Mouse (Mus musculus) CH12.LX (cell line): ENCODE data around the gene Knl1. TPM values are rescaled to one million over a fixed set of nuclear protein-coding genes. Genes with fewer than 3 reads are reported as not detected.

Source experiments
- DNase-seq: peaks from one replicate; pipeline ENCODE4 v3.0.0-alpha.2; 2013; ENCODE audit errors: extremely low read depth
- H3K27ac ChIP-seq: 2 replicates; pipeline ENCODE4 v1.5.1; 2012; ENCODE audit warnings: low read depth, mild to moderate bottlenecking, control low read depth, moderate library complexity; ENCODE audit not compliant: insufficient read depth
- H3K27me3 ChIP-seq: replicated peaks from 2 replicates; pipeline ENCODE3; 2012; ENCODE audit warnings: inconsistent platforms
- H3K36me3 ChIP-seq, 2 experiments: replicated peaks in 1 of 2; 2 replicates each; pipeline versions ENCODE3 to v1.6.1; 2012; ENCODE audit warnings: inconsistent platforms in 1 of 2, low read length in 1 of 2, mild to moderate bottlenecking in 1 of 2, mixed read lengths in 1 of 2, moderate library complexity in 1 of 2; ENCODE audit not compliant: control insufficient read depth in 1 of 2, insufficient read depth in 1 of 2
- H3K4me1 ChIP-seq, 2 experiments: 2 replicates each; pipeline ENCODE4 v1.6.1; 2012; ENCODE audit warnings: inconsistent platforms in 1 of 2, moderate library complexity in 1 of 2; ENCODE audit not compliant: insufficient read depth in 2 of 2, control insufficient read depth in 1 of 2
- H3K4me2 ChIP-seq: 2 replicates; pipeline ENCODE4 v1.6.1; 2012; ENCODE audit warnings: low read depth, mild to moderate bottlenecking, control low read depth; ENCODE audit not compliant: poor library complexity, insufficient read depth, severe bottlenecking
- H3K4me3 ChIP-seq, 3 experiments: fragments of 150-350 bp in 1 of 3; sonication (generic) in 1 of 3; replicated peaks in 1 of 3; 2 replicates each; pipeline versions ENCODE3 to v1.5.1; 2011 to 2012; ENCODE audit warnings: low read depth in 2 of 3, low read length in 2 of 3, mild to moderate bottlenecking in 2 of 3, moderate library complexity in 2 of 3, control low read depth in 1 of 3, improper control_type of control experiment in 1 of 3, inconsistent platforms in 1 of 3, mixed read lengths in 1 of 3; ENCODE audit not compliant: poor library complexity in 1 of 3
- H3K79me2 ChIP-seq: replicated peaks from 2 replicates; pipeline ENCODE4 v1.6.1; 2012; ENCODE audit warnings: mild to moderate bottlenecking, moderate library complexity; ENCODE audit not compliant: control insufficient read depth, poor library complexity, insufficient read depth, severe bottlenecking; ENCODE audit errors: extremely low read depth
- H3K9ac ChIP-seq: 2 replicates; pipeline ENCODE4 v1.6.1; 2012; ENCODE audit warnings: low read depth, mild to moderate bottlenecking, control low read depth, moderate library complexity; ENCODE audit not compliant: insufficient read depth
- H3K9me3 ChIP-seq: replicated peaks from 2 replicates; pipeline ENCODE3; 2012; ENCODE audit warnings: low read length, inconsistent platforms, mixed read lengths
- CHD1 ChIP-seq: IDR thresholded peaks from 2 replicates; pipeline ENCODE4 v1.6.1; 2012; ENCODE audit warnings: low read depth, low read length, improper control_type of control experiment, inconsistent platforms
- CTCF ChIP-seq, 2 experiments: IDR thresholded peaks in 1 of 2; conservative IDR thresholded peaks in 1 of 2; 2 replicates each; pipeline ENCODE4 v1.5.1; 2011 to 2012; ENCODE audit warnings: low read depth in 2 of 2, low read length in 2 of 2, improper control_type of control experiment in 1 of 2, inconsistent platforms in 1 of 2, mild to moderate bottlenecking in 1 of 2, moderate library complexity in 1 of 2
- E2F4 ChIP-seq: IDR thresholded peaks from 2 replicates; pipeline ENCODE4 v1.6.1; 2011; ENCODE audit warnings: low read depth, low read length, improper control_type of control experiment; ENCODE audit not compliant: insufficient replicate concordance
- EP300 ChIP-seq: IDR thresholded peaks from 2 replicates; pipeline ENCODE4 v1.6.1; 2011; ENCODE audit warnings: low read length, improper control_type of control experiment
- GABPA ChIP-seq: IDR thresholded peaks from 2 replicates; pipeline ENCODE4 v1.6.1; 2012; ENCODE audit warnings: low read depth, low read length, improper control_type of control experiment, inconsistent platforms; ENCODE audit not compliant: insufficient replicate concordance
- IRF4 ChIP-seq: IDR thresholded peaks from 2 replicates; pipeline ENCODE4 v1.6.1; 2014; ENCODE audit warnings: low read depth, mild to moderate bottlenecking, inconsistent platforms, low read length, improper control_type of control experiment
- JUND ChIP-seq: conservative IDR thresholded peaks from 2 replicates; pipeline ENCODE4 v1.6.1; 2011; ENCODE audit warnings: low read depth, low read length, improper control_type of control experiment
- MAX ChIP-seq: IDR thresholded peaks from 2 replicates; pipeline ENCODE4 v1.6.1; 2011; ENCODE audit warnings: low read length, improper control_type of control experiment
- PAX5 ChIP-seq: IDR thresholded peaks from 2 replicates; pipeline ENCODE4 v1.6.1; 2012; ENCODE audit warnings: low read length, inconsistent platforms, mixed read lengths
- RAD21 ChIP-seq: IDR thresholded peaks from 2 replicates; pipeline ENCODE4 v1.6.1; 2011; ENCODE audit warnings: low read depth, mild to moderate bottlenecking, low read length, improper control_type of control experiment, moderate library complexity
- SIN3A ChIP-seq: IDR thresholded peaks from 2 replicates; pipeline ENCODE4 v1.6.1; 2012; ENCODE audit warnings: low read length, improper control_type of control experiment, inconsistent platforms
- UBTF ChIP-seq: IDR thresholded peaks from 2 replicates; pipeline ENCODE4 v1.6.1; 2012; ENCODE audit warnings: low read depth, mild to moderate bottlenecking, inconsistent platforms, low read length, improper control_type of control experiment, moderate library complexity
- USF1 ChIP-seq: IDR thresholded peaks from 2 replicates; pipeline ENCODE4 v1.6.1; 2014; ENCODE audit warnings: low read depth, mild to moderate bottlenecking, inconsistent platforms, low read length, improper control_type of control experiment
- USF2 ChIP-seq: conservative IDR thresholded peaks from 2 replicates; pipeline ENCODE4 v1.6.1; 2011; ENCODE audit warnings: low read depth, low read length, improper control_type of control experiment
- ZC3H11A ChIP-seq: IDR thresholded peaks from 2 replicates; pipeline ENCODE4 v1.6.1; 2012; ENCODE audit warnings: low read depth, mild to moderate bottlenecking, inconsistent platforms, low read length, improper control_type of control experiment
- ZKSCAN1 ChIP-seq: IDR thresholded peaks from 2 replicates; pipeline ENCODE4 v1.6.1; 2012; ENCODE audit warnings: low read depth, inconsistent platforms, low read length, improper control_type of control experiment, borderline replicate concordance
- dilution Hi-C: fragments of 300-500 bp; cut with MboI; formaldehyde crosslinking; loops from 2 replicates; pipeline ENCODE4 v1.14.3; 2020; ENCODE audit warnings: low sequenced_read_pairs; ENCODE audit not compliant: extremely low pct_unique_long_range_greater_than_20kb, extremely low pct_ligation_motif_present
- in situ Hi-C: fragments of 300-500 bp; cut with MboI; formaldehyde crosslinking; loops from 3 replicates; pipeline ENCODE4 v1.14.3; 2019; ENCODE audit warnings: low sequenced_read_pairs, low pct_ligation_motif_present, low pct_unique_long_range_greater_than_20kb, mixed read lengths
- polyA plus RNA-seq: library from polyadenylated mRNA; unstranded; fragments of >175 nt; gene quantifications from 2 replicates; pipeline ENCODE4 v1.2.1, GENCODE M21; 2012; ENCODE audit warnings: low read depth; ENCODE audit not compliant: insufficient read length
- total RNA-seq, 2 experiments: library from RNA; depleted of rRNA; stranded (reverse); fragments of 300-350 nt in 1 of 2; fragments of >200 nt in 1 of 2; gene quantifications; 2 replicates each; pipeline ENCODE4 v1.2.3; 2012 to 2014

Knl1 gene
- total and polyA plus RNA-seq, 3 experiments: 13.7 to 23.8 (median 19.9) TPM

DNA sequence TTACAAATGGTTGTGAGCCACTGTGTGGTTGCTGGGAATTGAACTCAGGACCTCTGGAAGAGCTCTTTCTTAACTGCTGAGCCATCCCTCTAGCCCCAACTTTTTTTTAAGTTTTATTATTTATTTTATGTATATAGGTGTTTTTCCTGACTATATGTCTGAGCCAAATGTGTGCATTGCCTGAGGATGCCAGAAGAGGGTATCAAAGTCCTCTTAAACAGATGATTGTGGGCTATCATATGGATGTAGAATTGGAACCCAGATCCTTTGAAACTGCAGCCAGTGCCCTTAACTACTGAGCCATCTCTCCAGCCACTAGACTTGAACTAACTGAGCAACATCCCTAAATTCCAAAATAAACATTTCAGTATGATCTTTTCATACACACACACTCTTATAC lies 54.6 kb downstream of the Knl1 start:
- Histone ChIP-seq H3K36me3 (peaks cover 26 to 61% of the 10 kb centered on the region in 2 experiments), H3K4me2 (no peak overlapping the region), H3K9me3 (no peaks in the 10 kb centered on the region), H3K9ac (no peak overlapping the region), H3K4me3 (no peak overlapping the region), H3K27ac (no peak overlapping the region), H3K27me3 (no peaks in the 10 kb centered on the region), H3K4me1 (no peaks in the 10 kb centered on the region), H3K79me2 (no peaks in the 10 kb centered on the region)
- TF ChIP-seq E2F4: no peak
- no peak for TF ChIP-seq IRF4
- no peak for TF ChIP-seq PAX5
- no peak for TF ChIP-seq USF1
- no peak for TF ChIP-seq MAX
- TF ChIP-seq USF2: no peak
- TF ChIP-seq SIN3A: no peak
- no peak for TF ChIP-seq CTCF (conservative IDR thresholded peaks at IDR 0.05 in 1 of 2, IDR thresholded peaks at IDR 0.05 in 1 of 2; ENCODE audit: low read depth in 2 of 2, low read length in 2 of 2)
- TF ChIP-seq CHD1: no peak
- no peak for TF ChIP-seq GABPA
- no peak for TF ChIP-seq RAD21
- no peak for TF ChIP-seq EP300
- no peak for TF ChIP-seq UBTF
- TF ChIP-seq ZKSCAN1: no peak
- TF ChIP-seq ZC3H11A: no peak
- TF ChIP-seq JUND: no peak
- dilution Hi-C loops: no loop called here
- DNase-seq: no peak
- in situ Hi-C loops: no loop called here

DNA sequence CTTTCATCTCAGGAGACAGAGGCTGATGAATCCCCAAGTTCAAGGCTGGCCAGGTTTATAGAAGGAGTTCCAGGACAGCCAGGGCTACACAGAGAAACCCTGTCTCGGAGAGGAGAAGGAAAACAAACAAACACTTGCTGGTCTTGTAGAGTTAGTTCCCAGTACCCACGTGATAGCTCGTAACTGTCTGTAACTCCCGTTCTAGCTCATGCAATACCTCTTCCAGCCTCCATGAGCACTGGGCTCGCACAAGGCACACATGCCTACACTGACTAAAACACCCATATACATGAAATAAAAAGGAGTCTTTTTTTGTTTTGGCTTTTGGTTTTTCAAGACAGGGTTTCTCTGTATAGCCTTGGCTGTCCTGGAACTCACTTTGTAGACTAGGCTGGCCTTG lies 59.7 kb downstream of the Knl1 start:
- Histone ChIP-seq H3K27ac (no peak overlapping the region), H3K4me1 (peaks cover 0 to 5% of the 10 kb centered on the region in 2 experiments; a peak in 2 of 4 replicates), H3K79me2 (no peaks in the 10 kb centered on the region; the same call in 1 of the 2 replicates), H3K4me2 (no peak overlapping the region), H3K9me3 (no peaks in the 10 kb centered on the region), H3K9ac (no peak overlapping the region), H3K36me3 (peaks cover 22 to 57% of the 10 kb centered on the region in 2 experiments), H3K27me3 (no peaks in the 10 kb centered on the region), H3K4me3 (no peak overlapping the region)
- no peak for DNase-seq
- TF ChIP-seq CTCF (conservative IDR thresholded peaks at IDR 0.05 in 1 of 2, IDR thresholded peaks at IDR 0.05 in 1 of 2; ENCODE audit: low read depth in 2 of 2, low read length in 2 of 2): no peak
- dilution Hi-C loops: no loop called here
- in situ Hi-C loops: no loop called here
